Mouse (Mus musculus) hindbrain, embryonic 14.5 days (tissue): ENCODE measurements around the gene Gab2. TPM values are rescaled to one million over a fixed set of nuclear protein-coding genes. Genes with fewer than 3 reads are reported as not detected.

Experiments used
- ATAC-seq: fragments of 200-750 bp; cut with Nextera tagmentation; 2 replicates; pipeline ENCODE4 v1.8.0; 2017; ENCODE audit warnings: moderate number of reproducible peaks, mild to moderate bottlenecking, moderate TSS enrichment, moderate library complexity; ENCODE audit not compliant: low FRiP score
- DNase-seq: peaks from one replicate; pipeline ENCODE4 v3.0.0-alpha.2; 2015; ENCODE audit warnings: low spot score
- H3K27ac ChIP-seq: fragments of 300-500 bp; sonication (generic); 2 replicates; pipeline ENCODE4 v1.5.1; 2014; ENCODE audit warnings: mild to moderate bottlenecking, moderate library complexity
- H3K27me3 ChIP-seq: fragments of 300-500 bp; sonication (generic); 2 replicates; pipeline ENCODE4 v1.6.1; 2014; ENCODE audit warnings: mild to moderate bottlenecking, low read length, mixed read lengths; ENCODE audit not compliant: control insufficient read depth, insufficient read depth
- H3K36me3 ChIP-seq: fragments of 300-500 bp; sonication (generic); replicated peaks from 2 replicates; pipeline ENCODE4 v1.6.1; 2014; ENCODE audit not compliant: control insufficient read depth, insufficient read depth
- H3K4me1 ChIP-seq: fragments of 300-500 bp; sonication (generic); replicated peaks from 2 replicates; pipeline ENCODE4 v1.6.1; 2014; ENCODE audit warnings: antibody characterized with exemption, low read length, mixed read lengths; ENCODE audit not compliant: control insufficient read depth, insufficient read depth
- H3K4me2 ChIP-seq: fragments of 300-500 bp; sonication (generic); replicated peaks from 2 replicates; pipeline ENCODE4 v1.6.1; 2014; ENCODE audit warnings: mild to moderate bottlenecking, moderate library complexity
- H3K4me3 ChIP-seq: fragments of 300-500 bp; sonication (generic); replicated peaks from 2 replicates; pipeline ENCODE4 v1.5.1; 2014; ENCODE audit warnings: mild to moderate bottlenecking, low read length
- H3K9ac ChIP-seq: fragments of 300-500 bp; sonication (generic); 2 replicates; pipeline ENCODE4 v1.6.1; 2014
- H3K9me3 ChIP-seq: fragments of 300-500 bp; sonication (generic); 2 replicates; pipeline ENCODE4 v1.6.1; 2016; ENCODE audit warnings: low read length; ENCODE audit not compliant: control insufficient read depth
- WGBS: fragments of 180-500 bp; shearing (Covaris S2); extraction: QIAGEN DNeasy Blood & Tissue Kit; methylation state at CpG from one replicate; pipeline ENCODE4 v1.1.7; 2014; 5-methylcytosine and 5-hydroxymethylcytosine counted together
- polyA plus RNA-seq: library from polyadenylated mRNA; unstranded; fragments of >200 nt; fragmentation: Nextera tagmentation; extraction: Ambion mirVana; gene quantifications from 2 replicates; pipeline ENCODE4 v1.2.1, GENCODE M21; 2014

Gab2 gene
- polyA plus RNA-seq, 1 experiment from 2014 or later, result 19.4 TPM

GRCm38 (mm10) chr7:97340907-97341849 lies 259.8 kb downstream of the Gab2 start:
- Histone ChIP-seq H3K27ac (no peak overlapping the region), H3K4me1 (0 out of 2 replicates have a peak, but pooled peaks cover 4% of the 10 kb centered on the region), H3K9me3 (no peaks in the 10 kb centered on the region), H3K36me3 (no peaks in the 10 kb centered on the region), H3K9ac (no peak overlapping the region), H3K27me3 (no peaks in the 10 kb centered on the region), H3K4me2 (no peak overlapping the region), H3K4me3 (no peak overlapping the region)
- 62% methylated on average over 18 of the region's 18 CpGs for WGBS
- no peak for DNase-seq
- no peak for ATAC-seq

GRCm38 (mm10) chr7:97342961-97343360 lies 261.6 kb downstream of the Gab2 start:
- Histone ChIP-seq H3K4me1 (0 out of 2 replicates have a peak, but pooled peaks cover 4% of the 10 kb centered on the region), H3K36me3 (0 out of 2 replicates have a peak, but pooled peaks cover 5% of the 10 kb centered on the region), H3K9ac (no peak overlapping the region), H3K27ac (no peak overlapping the region), H3K27me3 (no peaks in the 10 kb centered on the region), H3K4me3 (no peak overlapping the region), H3K4me2 (no peak overlapping the region), H3K9me3 (no peaks in the 10 kb centered on the region)
- 91% methylated on average over 2 of the region's 2 CpGs for WGBS
- ATAC-seq (no peak), DNase-seq (no peak)

GRCm38 (mm10) chr7:97344655-97345054 lies 263.3 kb downstream of the Gab2 start:
- Histone ChIP-seq H3K9ac (no peak overlapping the region), H3K9me3 (no peaks in the 10 kb centered on the region), H3K27ac (peak overlapping the region; percentile 44), H3K4me2 (no peak overlapping the region), H3K4me3 (no peak overlapping the region), H3K36me3 (0 out of 2 replicates have a peak, but pooled peaks cover 5% of the 10 kb centered on the region), H3K4me1 (0 out of 2 replicates have a peak, but pooled peaks cover 4% of the 10 kb centered on the region), H3K27me3 (no peaks in the 10 kb centered on the region)
- ATAC-seq, result no peak
- 94% methylated on average over 2 of the region's 2 CpGs for WGBS
- no peak for DNase-seq

- ATAC-seq (peak; percentile 46; the same call in 1 of the 2 replicates), DNase-seq (peak; percentile 56)
- H3K4me1 ChIP-seq, result 0 out of 2 replicates have a peak, but pooled peaks cover 4% of the 10 kb centered on the region
- peak overlapping the region; percentile 44 for H3K27ac ChIP-seq
- no peak overlapping the region for H3K9ac ChIP-seq
- H3K36me3 ChIP-seq, result 0 out of 2 replicates have a peak, but pooled peaks cover 5% of the 10 kb centered on the region
- H3K4me3 ChIP-seq, result no peak overlapping the region
- H3K9me3 ChIP-seq, result no peaks in the 10 kb centered on the region
- WGBS, result 50% methylated on average over 10 of the region's 10 CpGs
- H3K4me2 ChIP-seq, result no peak overlapping the region
- H3K27me3 ChIP-seq, result no peaks in the 10 kb centered on the region
Observed at GRCm38 (mm10) chr7:97345229-97345871, 264.0 kb downstream of the Gab2 start.

GRCm38 (mm10) chr7:97346111-97346821 lies 264.9 kb downstream of the Gab2 start:
- WGBS, result 70% methylated on average over 9 of the region's 9 CpGs
- H3K9ac ChIP-seq, result no peak overlapping the region
- no peak overlapping the region for H3K4me3 ChIP-seq
- DNase-seq (no peak), ATAC-seq (no peak)
- H3K27ac ChIP-seq, result no peak overlapping the region
- 0 out of 2 replicates have a peak, but pooled peaks cover 5% of the 10 kb centered on the region for H3K36me3 ChIP-seq
- H3K4me1 ChIP-seq, result 0 out of 2 replicates have a peak, but pooled peaks cover 4% of the 10 kb centered on the region
- no peak overlapping the region for H3K4me2 ChIP-seq
- H3K27me3 ChIP-seq, result no peaks in the 10 kb centered on the region
- no peaks in the 10 kb centered on the region for H3K9me3 ChIP-seq

GRCm38 (mm10) chr7:97346822-97347166 lies 265.4 kb downstream of the Gab2 start:
- 84% methylated on average over 4 of the region's 4 CpGs for whole genome bisulfite sequencing
- ATAC-seq (no peak), DNase-seq (no peak)
- H3K27me3 ChIP-seq, result no peaks in the 10 kb centered on the region
- no peak overlapping the region for H3K27ac ChIP-seq
- H3K4me2 ChIP-seq, result no peak overlapping the region
- no peak overlapping the region for H3K9ac ChIP-seq
- H3K9me3 ChIP-seq, result no peaks in the 10 kb centered on the region
- H3K4me3 ChIP-seq, result no peak overlapping the region
- 0 out of 2 replicates have a peak, but pooled peaks cover 5% of the 10 kb centered on the region for H3K36me3 ChIP-seq
- H3K4me1 ChIP-seq, result 0 out of 2 replicates have a peak, but pooled peaks cover 4% of the 10 kb centered on the region

- Histone ChIP-seq H3K36me3 (0 out of 2 replicates have a peak, but pooled peaks cover 5% of the 10 kb centered on the region), H3K9ac (no peak overlapping the region), H3K27ac (no peak overlapping the region), H3K9me3 (no peaks in the 10 kb centered on the region), H3K4me3 (no peak overlapping the region), H3K4me2 (no peak overlapping the region), H3K4me1 (0 out of 2 replicates have a peak, but pooled peaks cover 4% of the 10 kb centered on the region), H3K27me3 (no peaks in the 10 kb centered on the region)
- WGBS, result 96% methylated on average over 15 of the region's 15 CpGs
- no peak for ATAC-seq
- no peak for DNase-seq
Observed at GRCm38 (mm10) chr7:97347464-97347863, 266.1 kb downstream of the Gab2 start.

GRCm38 (mm10) chr7:97348318-97348717 lies 266.9 kb downstream of the Gab2 start:
- H3K9me3 ChIP-seq, result no peaks in the 10 kb centered on the region
- no peak overlapping the region for H3K9ac ChIP-seq
- no peak overlapping the region for H3K4me3 ChIP-seq
- no peak for ATAC-seq
- H3K4me1 ChIP-seq, result 0 out of 2 replicates have a peak, but pooled peaks cover 4% of the 10 kb centered on the region
- WGBS, result 81% methylated on average over 3 of the region's 3 CpGs
- H3K27ac ChIP-seq, result no peak overlapping the region
- no peak for DNase-seq
- H3K27me3 ChIP-seq, result no peaks in the 10 kb centered on the region
- 0 out of 2 replicates have a peak, but pooled peaks cover 5% of the 10 kb centered on the region for H3K36me3 ChIP-seq
- H3K4me2 ChIP-seq, result no peak overlapping the region
